Mouse (Mus musculus) monocyte, adult 59 days (primary cell): ENCODE results near the gene Olfr867. TPM values are rescaled to one million over a fixed set of nuclear protein-coding genes. Genes with fewer than 3 reads are reported as not detected.

Experiments used
- total RNA-seq, 2 experiments: library from RNA; stranded (reverse); gene quantifications; one replicate each; pipeline ENCODE4 v1.2.4; 2023

Olfr867 gene
- total RNA-seq = not detected

DNA sequence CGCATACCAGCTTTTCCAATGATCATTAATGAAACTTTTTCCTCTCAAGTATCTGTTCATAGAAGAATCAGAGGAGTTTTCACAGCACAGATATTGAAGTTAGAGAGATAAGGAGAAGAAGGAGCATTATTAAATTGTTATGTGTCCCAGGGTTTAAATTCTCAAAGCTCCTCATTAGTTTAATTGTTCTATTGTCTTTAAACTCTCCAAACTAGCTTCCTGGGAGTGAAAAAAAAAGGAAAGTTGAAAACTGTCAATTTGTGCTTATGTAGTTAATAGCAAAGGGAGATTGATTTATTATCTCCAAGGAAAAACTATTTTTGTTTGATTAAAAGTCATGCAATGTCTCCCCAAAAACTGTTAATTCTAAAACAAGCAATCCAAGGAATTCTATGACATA, at the start of gene Olfr867:
Gene Olfr867, minus strand, starts transcription at position 101 of the 400 bp plus-strand sequence.

DNA sequence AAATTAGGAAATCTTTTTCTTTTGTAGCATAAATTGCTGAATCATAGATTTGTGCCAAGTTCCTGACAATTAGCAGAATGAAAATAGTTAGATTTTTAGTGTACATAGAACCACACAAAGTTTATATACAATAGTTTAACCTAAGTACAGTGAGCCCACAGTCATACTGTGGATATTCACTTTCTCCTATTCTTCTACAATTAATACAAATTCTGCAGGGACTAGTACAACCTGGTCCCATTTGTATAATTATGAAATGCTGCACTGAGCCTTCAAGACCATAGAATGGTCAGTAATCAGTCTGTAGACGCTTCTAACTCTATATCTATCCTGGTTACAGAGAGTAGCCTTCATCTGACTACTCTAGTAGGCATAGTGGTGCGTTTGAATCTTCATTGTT, 41.0 kb upstream of the Olfr867 start, which contains the start of gene Olfr868:
Gene Olfr868, plus strand, starts transcription at position 301 of the 400 bp plus-strand sequence.

DNA sequence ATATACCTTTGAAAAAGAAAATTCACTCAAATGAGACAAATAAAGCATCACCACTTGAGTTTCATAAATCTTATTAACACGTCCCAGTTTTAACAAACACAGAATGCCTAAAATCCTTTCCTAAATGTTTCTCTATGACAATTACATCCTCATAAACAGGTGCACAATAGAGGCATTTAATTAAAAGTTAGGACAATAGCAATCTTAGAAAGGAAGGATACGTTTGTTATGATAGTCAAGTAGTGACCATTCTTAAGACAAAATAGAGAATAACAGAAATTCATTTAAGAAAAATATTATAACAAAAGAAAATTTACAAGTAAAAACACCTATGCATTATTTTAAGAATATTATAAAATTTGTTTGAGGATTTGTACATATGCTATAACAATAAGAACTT, 29.4 kb downstream of the Olfr867 start, which contains the start of gene Olfr866:
Gene Olfr866, minus strand, starts transcription at position 101 of the 400 bp plus-strand sequence.

Other genes with a start within 250 kb of the Olfr867 start
- not detected for gene Olfr860, start 207.8 kb downstream of the Olfr867 start, total RNA-seq
- not detected for gene Olfr862, start 169.6 kb downstream of the Olfr867 start, total RNA-seq
- gene Olfr77, start 140.7 kb downstream of the Olfr867 start, total RNA-seq = not detected
- gene Olfr866, start 29.5 kb downstream of the Olfr867 start, total RNA-seq = not detected
- not detected for gene Olfr868, start 41.1 kb upstream of the Olfr867 start, total RNA-seq
- not detected for gene Olfr869, start 71.4 kb upstream of the Olfr867 start, total RNA-seq
- gene Olfr870, start 116.5 kb upstream of the Olfr867 start, total RNA-seq = not detected
- gene Olfr871, start 154.6 kb upstream of the Olfr867 start, total RNA-seq = not detected
- not detected for gene Olfr872, start 179.6 kb upstream of the Olfr867 start, total RNA-seq
- not detected for gene Olfr39, start 224.8 kb upstream of the Olfr867 start, total RNA-seq
- not detected for gene Olfr873, start 241.0 kb upstream of the Olfr867 start, total RNA-seq